Mouse (Mus musculus) ZHBTc4 (cell line): Measurements from ENCODE around the gene Zfp36.

Source experiments
- DNase-seq: peaks from one replicate; pipeline ENCODE4 v3.0.0-alpha.2; 2011; ENCODE audit warnings: low read depth, low spot score

Gene Zfp36

GRCm38 (mm10) chr7:28370051-28370450, 10.0 kb downstream of the Zfp36 start:
- DNase-seq, result no peak

GRCm38 (mm10) chr7:28368276-28368920, 11.7 kb downstream of the Zfp36 start:
- DNase-seq, result no peak

GRCm38 (mm10) chr7:28367663-28368275, 12.3 kb downstream of the Zfp36 start:
- no peak for DNase-seq

GRCm38 (mm10) chr7:28362441-28363060, 17.5 kb downstream of the Zfp36 start:
- DNase-seq, result no peak

GRCm38 (mm10) chr7:28361647-28362341, 18.3 kb downstream of the Zfp36 start:
- DNase-seq, result peak; percentile 54

GRCm38 (mm10) chr7:28360291-28360690, 19.8 kb downstream of the Zfp36 start:
- DNase-seq, result no peak

GRCm38 (mm10) chr7:28359854-28360253, 20.2 kb downstream of the Zfp36 start:
- DNase-seq, result no peak

GRCm38 (mm10) chr7:28358431-28358830, 21.6 kb downstream of the Zfp36 start:
- DNase-seq, result no peak

- no peak for DNase-seq
Measured at GRCm38 (mm10) chr7:28357984-28358383, 22.1 kb downstream of the Zfp36 start.

- peak; percentile 87 for DNase-seq
Measured at GRCm38 (mm10) chr7:28356981-28357380, 23.1 kb downstream of the Zfp36 start.

- DNase-seq, result no peak
Measured at GRCm38 (mm10) chr7:28355221-28355620, 24.8 kb downstream of the Zfp36 start.

GRCm38 (mm10) chr7:28354596-28354995, 25.5 kb downstream of the Zfp36 start:
- peak; percentile 60 for DNase-seq

- DNase-seq, result peak; percentile 79
Measured at GRCm38 (mm10) chr7:28354113-28354581, 25.9 kb downstream of the Zfp36 start.

- peak; percentile 55 for DNase-seq
Measured at GRCm38 (mm10) chr7:28353267-28353666, 26.8 kb downstream of the Zfp36 start.

GRCm38 (mm10) chr7:28351676-28352191, 28.3 kb downstream of the Zfp36 start:
- DNase-seq, result peak; percentile 60

GRCm38 (mm10) chr7:28350155-28350883, 29.7 kb downstream of the Zfp36 start, which contains the start of gene Rps16:
Rps16 (plus strand) TSS chr7:28350652.
- peak; percentile 98 for DNase-seq

- no peak for DNase-seq
Measured at GRCm38 (mm10) chr7:28348601-28349000, 31.5 kb downstream of the Zfp36 start.

- no peak for DNase-seq
Measured at GRCm38 (mm10) chr7:28347746-28348145, 32.3 kb downstream of the Zfp36 start.

GRCm38 (mm10) chr7:28344637-28345036, 35.4 kb downstream of the Zfp36 start:
- peak; percentile 69 for DNase-seq

GRCm38 (mm10) chr7:28341381-28341780, 38.7 kb downstream of the Zfp36 start:
- DNase-seq, result no peak
